Mouse (Mus musculus): Measurements from ENCODE around the gene Rpl36-ps4.

GRCm38 (mm10) chr17:87936156-87936555 is 15.4 kb downstream of the Rpl36-ps4 start:
- TF ChIP-seq CTCF (IDR thresholded peaks at IDR 0.05; ENCODE audit: low read depth), result no peak
- no peak for TF ChIP-seq EP300 (IDR thresholded peaks at IDR 0.05; ENCODE audit: low read depth)

Measured in heart, postnatal 0 days (tissue).